Mouse (Mus musculus): ENCODE results near the gene Fam151a.
"Not testable (repeated sequence)": the region's sequence is repeated elsewhere in the genome, so short reads cannot be mapped to it uniquely, and the experiment has no call there.

Fam151a gene

GRCm38 (mm10) chr4:106778116-106778788 lies 44.6 kb downstream of the Fam151a start:
- DNase-seq: peak; percentile 98

- no peak for DNase-seq
These were observed 46.4 kb downstream of the Fam151a start for GRCm38 (mm10) chr4:106780045-106780444.

- no peak for DNase-seq
These were observed 49.4 kb downstream of the Fam151a start for GRCm38 (mm10) chr4:106783137-106783536.

GRCm38 (mm10) chr4:106784806-106785205 lies 51.1 kb downstream of the Fam151a start:
- DNase-seq: no peak

- DNase-seq: no peak
These were observed 51.7 kb downstream of the Fam151a start for GRCm38 (mm10) chr4:106785345-106785744.

- no peak for DNase-seq
These were observed 52.3 kb downstream of the Fam151a start for GRCm38 (mm10) chr4:106785753-106786540.

- DNase-seq: no peak
These were observed 54.1 kb downstream of the Fam151a start for GRCm38 (mm10) chr4:106787830-106788229.

GRCm38 (mm10) chr4:106788627-106789026 lies 54.9 kb downstream of the Fam151a start:
- DNase-seq: peak; percentile 56

GRCm38 (mm10) chr4:106789705-106790104 lies 56.0 kb downstream of the Fam151a start:
- DNase-seq: no peak

GRCm38 (mm10) chr4:106790218-106790617 lies 56.5 kb downstream of the Fam151a start:
- DNase-seq: not testable (repeated sequence)

- DNase-seq: no peak
These were observed 57.2 kb downstream of the Fam151a start for GRCm38 (mm10) chr4:106790938-106791337.

GRCm38 (mm10) chr4:106792276-106792675 lies 58.6 kb downstream of the Fam151a start:
- DNase-seq: no peak

GRCm38 (mm10) chr4:106793826-106794225 lies 60.1 kb downstream of the Fam151a start:
- DNase-seq: not testable (repeated sequence)

GRCm38 (mm10) chr4:106794247-106794646 lies 60.6 kb downstream of the Fam151a start:
- no peak for DNase-seq

- no peak for DNase-seq
These were observed 61.6 kb downstream of the Fam151a start for GRCm38 (mm10) chr4:106795289-106795688.

Data from kidney, adult 11 months (tissue).